Mouse (Mus musculus): ENCODE data around the gene Slc25a30. TPM values are rescaled to one million over a fixed set of nuclear protein-coding genes. Genes with fewer than 3 reads are reported as not detected.
A peak's percentile ranks its signal among the peaks of the same experiment; 100 is the strongest.

The Slc25a30 gene
- polyA plus RNA-seq, 2 experiments = 3.5 to 8.2 TPM

DNA sequence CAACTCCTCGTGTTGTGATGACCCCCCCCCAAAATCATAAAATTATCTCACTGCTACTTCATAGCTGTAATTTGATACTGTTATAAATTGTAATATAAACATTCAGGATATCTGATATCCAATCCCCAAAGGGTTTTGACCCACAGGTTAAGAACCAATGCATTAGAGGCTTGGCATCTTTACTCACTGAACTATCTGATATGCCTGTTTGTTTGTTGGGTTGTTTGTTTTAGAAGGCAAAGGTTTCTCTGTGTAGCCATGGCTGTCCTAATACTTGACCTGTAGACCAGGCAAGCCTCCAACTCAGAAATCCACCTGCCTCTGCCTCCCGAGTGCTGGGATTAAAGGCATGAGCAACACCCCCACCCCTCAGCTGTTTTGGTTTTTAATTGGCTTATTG, 29.0 kb downstream of the Slc25a30 start:
- WGBS = 73% methylated on average over 2 of the region's 2 CpGs
- ATAC-seq (ENCODE audit: low FRiP score, low read depth) = no peak
- H3K4me2 ChIP-seq (replicated peaks; ENCODE audit: low read depth, low read length, severe bottlenecking) = no peak overlapping the region

DNA sequence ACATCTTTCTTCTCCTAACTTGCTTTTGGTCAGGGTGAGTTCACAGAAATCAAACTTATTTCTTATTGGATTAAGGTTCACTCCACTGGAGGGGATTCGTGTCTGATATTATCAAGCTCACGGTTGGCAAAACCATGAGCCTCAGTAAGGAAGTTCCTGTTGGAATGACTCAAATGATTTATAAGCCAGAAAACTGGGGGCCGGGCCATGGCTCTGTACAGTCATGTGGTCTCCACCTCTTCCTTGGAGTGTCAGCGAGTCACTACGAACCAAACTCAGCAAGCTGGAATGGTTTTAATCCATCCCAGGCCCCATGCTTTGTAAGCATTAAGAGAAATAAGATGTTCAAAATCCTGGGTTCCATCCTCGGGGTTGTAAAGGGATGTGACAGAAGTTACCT, 29.9 kb downstream of the Slc25a30 start:
- Histone ChIP-seq H3K4me1 (ENCODE audit: control insufficient read depth, insufficient read depth, low read length) (peaks cover 12% of the 10 kb centered on the region; the same call in 1 of the 2 replicates), H3K27ac (replicated peaks; ENCODE audit: low read depth, low read length) (no peak overlapping the region), H3K9me3 (ENCODE audit: control insufficient read depth, low read length) (no peaks in the 10 kb centered on the region), H3K27me3 (ENCODE audit: control insufficient read depth, insufficient read depth, low read length) (no peaks in the 10 kb centered on the region), H3K4me3 (replicated peaks; ENCODE audit: low read length) (no peak overlapping the region), H3K9ac (ENCODE audit: low read depth, low read length, severe bottlenecking) (no peak overlapping the region), H3K4me2 (replicated peaks; ENCODE audit: low read depth, low read length, severe bottlenecking) (no peak overlapping the region), H3K36me3 (ENCODE audit: control insufficient read depth, insufficient read depth, low read length) (peaks cover 3% of the 10 kb centered on the region; the same call in 1 of the 2 replicates)
- TF ChIP-seq POLR2A (IDR thresholded peaks at IDR 0.05; ENCODE audit: borderline replicate concordance, extremely low read depth, insufficient read depth, insufficient read length) = no peak
- ATAC-seq (ENCODE audit: low FRiP score, low read depth) (no peak), DNase-seq (ENCODE audit: low spot score) (no peak)
- WGBS = 81% methylated on average over 6 of the region's 6 CpGs

More for the DNA sequence above, 29.0 kb downstream of the Slc25a30 start:
- Histone ChIP-seq H3K36me3 (ENCODE audit: control insufficient read depth, insufficient read depth, low read length) (peaks cover 6% of the 10 kb centered on the region; the same call in 1 of the 2 replicates), H3K4me1 (ENCODE audit: control insufficient read depth, insufficient read depth, low read length) (peaks cover 8% of the 10 kb centered on the region; the same call in 1 of the 2 replicates), H3K9ac (ENCODE audit: low read depth, low read length, severe bottlenecking) (no peak overlapping the region), H3K27ac (replicated peaks; ENCODE audit: low read depth, low read length) (no peak overlapping the region), H3K9me3 (ENCODE audit: control insufficient read depth, low read length) (no peaks in the 10 kb centered on the region), H3K4me3 (replicated peaks; ENCODE audit: low read length) (no peak overlapping the region), H3K27me3 (ENCODE audit: control insufficient read depth, insufficient read depth, low read length) (no peaks in the 10 kb centered on the region)
- TF ChIP-seq POLR2A (IDR thresholded peaks at IDR 0.05; ENCODE audit: borderline replicate concordance, extremely low read depth, insufficient read depth, insufficient read length) = no peak
- no peak for DNase-seq (ENCODE audit: low spot score)

DNA sequence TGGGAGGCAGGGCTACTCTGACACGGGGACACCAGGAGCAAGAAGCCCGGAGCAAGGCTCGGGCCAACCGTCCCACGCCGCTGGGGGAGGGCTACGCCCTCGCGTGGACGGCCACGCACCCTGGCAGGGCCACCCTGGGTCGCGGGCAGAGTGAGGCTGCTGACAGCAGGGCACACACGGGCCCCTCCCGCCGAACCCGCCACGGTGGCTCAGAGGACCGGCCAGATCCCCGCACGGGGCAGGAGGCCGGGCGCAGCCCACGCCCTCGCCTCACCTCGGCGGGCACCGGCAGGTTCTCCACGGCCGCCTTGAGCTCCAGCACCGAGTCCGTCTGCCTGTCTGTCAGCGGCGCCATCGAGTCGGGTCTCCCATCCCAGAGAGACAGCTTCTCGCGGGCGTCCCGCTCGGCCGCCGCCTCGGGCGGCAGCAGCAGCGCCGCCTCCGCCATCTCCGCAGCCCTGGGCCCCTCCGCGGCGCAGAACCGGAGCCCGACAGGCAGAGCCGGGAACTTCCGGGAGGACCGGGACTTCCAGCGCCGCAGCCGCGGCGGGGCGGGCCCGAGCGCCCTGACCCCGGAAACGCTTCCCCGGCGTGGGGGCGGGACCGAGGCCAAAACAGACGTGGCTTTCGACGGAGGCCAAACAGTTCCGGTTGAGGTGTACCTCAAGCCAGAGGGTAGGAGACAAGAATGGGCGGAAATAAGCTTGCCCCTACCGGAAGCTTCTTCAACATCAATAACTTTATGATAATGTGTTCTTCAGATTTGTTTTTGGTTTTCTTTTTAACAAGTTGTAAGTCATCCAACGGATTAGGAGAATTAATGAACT, 32.6 kb downstream of the Slc25a30 start, which contains the start of gene Cog3:
Cog3 (minus strand) TSS at position 527 of the 827 bp plus-strand sequence.
- peak; percentile 99 for ATAC-seq (ENCODE audit: low FRiP score, low read depth)
- peak; percentile 93 for DNase-seq (ENCODE audit: low spot score)
- no peaks in the 10 kb centered on the region for H3K9me3 ChIP-seq (ENCODE audit: control insufficient read depth, low read length)
- H3K9ac ChIP-seq (ENCODE audit: low read depth, low read length, severe bottlenecking) = peak within 1 kb of the TSS; percentile 93
- H3K27me3 ChIP-seq (ENCODE audit: control insufficient read depth, insufficient read depth, low read length) = no peaks in the 10 kb centered on the region
- 0 out of 2 replicates have a peak, but pooled peaks have one; percentile 67 for TF ChIP-seq POLR2A (IDR thresholded peaks at IDR 0.05; ENCODE audit: borderline replicate concordance, extremely low read depth, insufficient read depth, insufficient read length)
- peaks cover 12% of the 10 kb centered on the region; the same call in 1 of the 2 replicates for H3K4me1 ChIP-seq (ENCODE audit: control insufficient read depth, insufficient read depth, low read length)
- H3K4me2 ChIP-seq (replicated peaks; ENCODE audit: low read depth, low read length, severe bottlenecking) = peak within 1 kb of the TSS; percentile 74
- WGBS = under 1% methylated on average over 57 of the region's 78 CpGs
- peak within 1 kb of the TSS; percentile 98 for H3K4me3 ChIP-seq (replicated peaks; ENCODE audit: low read length)
- no peaks in the 10 kb centered on the region for H3K36me3 ChIP-seq (ENCODE audit: control insufficient read depth, insufficient read depth, low read length)
- H3K27ac ChIP-seq (replicated peaks; ENCODE audit: low read depth, low read length) = peak within 1 kb of the TSS; percentile 77

DNA sequence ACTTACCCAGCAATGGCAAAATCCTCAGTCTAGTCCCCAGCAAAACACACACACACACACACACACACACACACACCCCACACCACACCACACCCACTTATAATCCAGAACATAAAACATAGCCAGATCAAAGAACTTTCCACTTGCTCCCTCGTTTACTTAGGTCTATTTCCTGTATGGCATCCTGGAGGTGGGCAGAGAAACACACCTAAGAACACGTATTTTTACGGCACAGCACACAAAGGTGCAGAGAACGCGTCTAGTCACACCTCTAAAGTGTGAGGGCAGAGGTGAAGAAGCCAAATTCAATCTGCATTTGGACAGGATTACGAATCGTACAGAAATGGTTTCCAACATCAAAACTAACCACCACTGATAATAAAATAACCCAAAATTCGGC, 33.6 kb downstream of the Slc25a30 start:
- WGBS = 38% methylated on average over 8 of the region's 8 CpGs
- TF ChIP-seq POLR2A (IDR thresholded peaks at IDR 0.05; ENCODE audit: borderline replicate concordance, extremely low read depth, insufficient read depth, insufficient read length) = no peak
- peaks cover 12% of the 10 kb centered on the region; the same call in 1 of the 2 replicates for H3K4me1 ChIP-seq (ENCODE audit: control insufficient read depth, insufficient read depth, low read length)
- peak overlapping the region; percentile 74 for H3K4me2 ChIP-seq (replicated peaks; ENCODE audit: low read depth, low read length, severe bottlenecking)
- ATAC-seq (ENCODE audit: low FRiP score, low read depth) (no peak), DNase-seq (ENCODE audit: low spot score) (no peak)
- no peaks in the 10 kb centered on the region for H3K27me3 ChIP-seq (ENCODE audit: control insufficient read depth, insufficient read depth, low read length)
- H3K4me3 ChIP-seq (replicated peaks; ENCODE audit: low read length) = peak overlapping the region; percentile 98
- no peaks in the 10 kb centered on the region for H3K9me3 ChIP-seq (ENCODE audit: control insufficient read depth, low read length)
- H3K27ac ChIP-seq (replicated peaks; ENCODE audit: low read depth, low read length) = no peak overlapping the region
- peak overlapping the region; percentile 93 for H3K9ac ChIP-seq (ENCODE audit: low read depth, low read length, severe bottlenecking)
- no peaks in the 10 kb centered on the region for H3K36me3 ChIP-seq (ENCODE audit: control insufficient read depth, insufficient read depth, low read length)

GRCm38 (mm10) chr14:75751040-75751439, 35.8 kb downstream of the Slc25a30 start:
- Histone ChIP-seq H3K9ac (ENCODE audit: low read depth, low read length, severe bottlenecking) (no peak overlapping the region), H3K9me3 (ENCODE audit: control insufficient read depth, low read length) (no peaks in the 10 kb centered on the region), H3K36me3 (ENCODE audit: control insufficient read depth, insufficient read depth, low read length) (peaks cover 12% of the 10 kb centered on the region), H3K27me3 (ENCODE audit: control insufficient read depth, insufficient read depth, low read length) (no peaks in the 10 kb centered on the region), H3K27ac (replicated peaks; ENCODE audit: low read depth, low read length) (no peak overlapping the region), H3K4me2 (replicated peaks; ENCODE audit: low read depth, low read length, severe bottlenecking) (no peak overlapping the region), H3K4me3 (replicated peaks; ENCODE audit: low read length) (no peak overlapping the region), H3K4me1 (ENCODE audit: control insufficient read depth, insufficient read depth, low read length) (peaks cover 12% of the 10 kb centered on the region; the same call in 1 of the 2 replicates)
- WGBS = 86% methylated on average over 4 of the region's 4 CpGs
- no peak for DNase-seq (ENCODE audit: low spot score)
- no peak for ATAC-seq (ENCODE audit: low FRiP score, low read depth)
- no peak for TF ChIP-seq POLR2A (IDR thresholded peaks at IDR 0.05; ENCODE audit: borderline replicate concordance, extremely low read depth, insufficient read depth, insufficient read length)

Data from limb, embryonic 14.5 days (tissue).